ENCODE assay signal across 18 mouse cellular contexts in the genomic region with DNA sequence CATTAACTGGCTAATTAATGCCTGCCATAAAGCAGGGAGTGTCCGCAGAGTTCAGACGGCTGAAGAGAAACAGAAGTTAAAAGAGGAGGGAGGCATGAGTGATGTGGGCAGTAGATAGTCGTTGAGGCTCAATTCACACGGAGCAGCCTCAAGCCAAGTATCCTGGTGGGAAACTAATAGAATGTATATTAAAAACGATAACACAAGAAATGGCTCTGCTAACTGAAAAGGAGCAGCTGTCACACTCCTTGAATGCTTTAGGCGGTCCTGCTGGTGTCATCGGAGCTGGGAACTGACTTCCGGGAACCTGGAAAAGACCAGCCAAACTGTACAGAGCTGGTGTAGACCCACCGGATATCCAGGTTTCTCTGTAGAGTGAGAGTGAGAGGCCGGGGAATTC. TPM values are rescaled to one million over a fixed set of nuclear protein-coding genes. Genes with fewer than 3 reads are reported as not detected.
DNase-seq lines count a peak whose midpoint lies in the region; ATAC-seq and TF ChIP-seq lines count a peak whose summit lies in the region.
"Had no signal": no experiment of that assay in that cellular context is flagged by ENCODE, and none has a peak within 500 bp of the region (broad histone marks: within the 10 kb centered on the region; RNA-seq: fewer than 3 reads in every experiment).

No protein-coding gene starts in this region.

- 38% methylated on average over 10 of the region's 10 CpGs for WGBS in heart, postnatal 0 days
- WGBS in heart, embryonic 11.5 days (ENCODE audit: insufficient replicate concordance) = 52% methylated on average over 10 of the region's 10 CpGs
- WGBS in kidney, postnatal 0 days = 28% methylated on average over 10 of the region's 10 CpGs
- 42% methylated on average over 10 of the region's 10 CpGs for WGBS in forebrain, embryonic 11.5 days

- no peak for TF ChIP-seq CTCF in heart, postnatal 0 days (IDR thresholded peaks at IDR 0.05; ENCODE audit: low read depth)
- TF ChIP-seq CTCF in kidney, postnatal 0 days (IDR thresholded peaks at IDR 0.05; ENCODE audit: low read depth) = no peak
- TF ChIP-seq CTCF in testis, adult 2 months (IDR thresholded peaks at IDR 0.05; ENCODE audit: control insufficient read depth, insufficient read depth, insufficient replicate concordance, low read depth, low read length) = no peak

- peak overlapping the region; percentile 52 for H3K27ac ChIP-seq in heart, postnatal 0 days (ENCODE audit: low read depth)
- H3K27ac ChIP-seq in heart, embryonic 11.5 days (ENCODE audit: low read depth, low read length) = no peak overlapping the region
- no peak overlapping the region for H3K27ac ChIP-seq in kidney, postnatal 0 days
- no peak overlapping the region for H3K27ac ChIP-seq in testis, adult 2 months (ENCODE audit: control insufficient read depth, insufficient read depth, low read depth, low read length)
- no peak overlapping the region for H3K27ac ChIP-seq in forebrain, embryonic 11.5 days (ENCODE audit: low read depth, low read length)
- H3K27ac ChIP-seq: embryonic facial prominence, embryonic 10.5 days; midbrain, embryonic 12.5 days had no signal

- H3K4me3 ChIP-seq in heart, postnatal 0 days (ENCODE audit: low read depth, low read length) = no peak overlapping the region
- no peak overlapping the region for H3K4me3 ChIP-seq in heart, embryonic 11.5 days (ENCODE audit: low read depth, low read length)
- H3K4me3 ChIP-seq in kidney, postnatal 0 days (replicated peaks; ENCODE audit: low read depth, low read length) = no peak overlapping the region
- H3K4me3 ChIP-seq in testis, adult 2 months (ENCODE audit: control insufficient read depth, low read depth, low read length) = peak overlapping the region; percentile 31
- H3K4me3 ChIP-seq in forebrain, embryonic 11.5 days (ENCODE audit: low read depth, low read length) = no peak overlapping the region
- H3K4me3 ChIP-seq: embryonic facial prominence, embryonic 10.5 days; erythroblast, embryonic 14.5 days; midbrain, embryonic 12.5 days had no signal

- peaks cover 7% of the 10 kb centered on the region for H3K36me3 ChIP-seq in heart, postnatal 0 days (replicated peaks; ENCODE audit: control insufficient read depth, insufficient read depth, low read length)
- no peaks in the 10 kb centered on the region for H3K36me3 ChIP-seq in heart, embryonic 11.5 days (ENCODE audit: control insufficient read depth, insufficient read depth, low read length)
- no peaks in the 10 kb centered on the region for H3K36me3 ChIP-seq in kidney, postnatal 0 days (ENCODE audit: insufficient read depth, low read length)
- no peaks in the 10 kb centered on the region for H3K36me3 ChIP-seq in testis, adult 2 months (ENCODE audit: control insufficient read depth, insufficient read depth, low read length)
- H3K36me3 ChIP-seq in forebrain, embryonic 11.5 days (ENCODE audit: control insufficient read depth, insufficient read depth, low read length) = no peaks in the 10 kb centered on the region
- H3K36me3 ChIP-seq: embryonic facial prominence, embryonic 10.5 days; midbrain, embryonic 12.5 days had no signal

- H3K4me1 ChIP-seq in heart, postnatal 0 days (ENCODE audit: control insufficient read depth, insufficient read depth) = no peaks in the 10 kb centered on the region; the same call in 1 of the 2 replicates
- H3K4me1 ChIP-seq in heart, embryonic 11.5 days (ENCODE audit: control insufficient read depth, insufficient read depth, low read length) = 0 out of 2 replicates have a peak, but pooled peaks cover 10% of the 10 kb centered on the region
- H3K4me1 ChIP-seq in kidney, postnatal 0 days (replicated peaks; ENCODE audit: insufficient read depth, low read length) = no peaks in the 10 kb centered on the region
- H3K4me1 ChIP-seq in testis, adult 2 months (ENCODE audit: control insufficient read depth, insufficient read depth, low read length) = peaks cover 7% of the 10 kb centered on the region
- peaks cover 3% of the 10 kb centered on the region; the same call in 1 of the 2 replicates for H3K4me1 ChIP-seq in forebrain, embryonic 11.5 days (replicated peaks; ENCODE audit: control insufficient read depth, insufficient read depth, low read length)

- H3K9ac ChIP-seq in heart, postnatal 0 days (replicated peaks; ENCODE audit: low read depth, low read length) = no peak overlapping the region
- no peak overlapping the region for H3K9ac ChIP-seq in heart, embryonic 11.5 days (ENCODE audit: low read depth, low read length)
- H3K9ac ChIP-seq in kidney, postnatal 0 days (ENCODE audit: low read depth, low read length) = no peak overlapping the region
- H3K9ac ChIP-seq in forebrain, embryonic 11.5 days (ENCODE audit: low read length) = no peak overlapping the region
- H3K9ac ChIP-seq: midbrain, embryonic 12.5 days had no signal

- H3K27me3 ChIP-seq in heart, postnatal 0 days (ENCODE audit: control insufficient read depth, insufficient read depth, low read length) = no peaks in the 10 kb centered on the region
- no peaks in the 10 kb centered on the region for H3K27me3 ChIP-seq in heart, embryonic 11.5 days (ENCODE audit: control insufficient read depth, insufficient read depth, low read length)
- H3K27me3 ChIP-seq in kidney, postnatal 0 days (ENCODE audit: insufficient read depth, low read length) = no peaks in the 10 kb centered on the region
- no peaks in the 10 kb centered on the region for H3K27me3 ChIP-seq in testis, adult 2 months (ENCODE audit: control insufficient read depth, insufficient read depth, low read length)
- H3K27me3 ChIP-seq in forebrain, embryonic 11.5 days (ENCODE audit: control insufficient read depth, insufficient read depth, low read length) = no peaks in the 10 kb centered on the region
- H3K27me3 ChIP-seq: midbrain, embryonic 12.5 days had no signal

- no peak; the same call in 1 of the 2 replicates for ATAC-seq in heart, postnatal 0 days (ENCODE audit: insufficient read depth, low read depth)
- no peak for ATAC-seq in heart, embryonic 11.5 days (replicated peaks; ENCODE audit: insufficient number of reproducible peaks, low FRiP score, low TSS enrichment)
- ATAC-seq in kidney, postnatal 0 days (replicated peaks; ENCODE audit: low FRiP score, low read depth) = no peak
- ATAC-seq in forebrain, embryonic 11.5 days (replicated peaks; ENCODE audit: low FRiP score) = no peak
- ATAC-seq: CD4-positive, CD25-positive, alpha-beta regulatory T cell, adult 4 months had no signal

- no peaks in the 10 kb centered on the region for H3K9me3 ChIP-seq in heart, postnatal 0 days (replicated peaks; ENCODE audit: control insufficient read depth, low read length)
- no peaks in the 10 kb centered on the region for H3K9me3 ChIP-seq in heart, embryonic 11.5 days (replicated peaks; ENCODE audit: control insufficient read depth, low read length)
- no peaks in the 10 kb centered on the region for H3K9me3 ChIP-seq in kidney, postnatal 0 days (replicated peaks; ENCODE audit: low read length)
- no peaks in the 10 kb centered on the region for H3K9me3 ChIP-seq in forebrain, embryonic 11.5 days (ENCODE audit: control insufficient read depth, low read length)
- H3K9me3 ChIP-seq: embryonic facial prominence, embryonic 10.5 days; midbrain, embryonic 12.5 days had no signal

- DNase-seq in heart, postnatal 0 days (ENCODE audit: low spot score) = no peak
- peak; percentile 21 for DNase-seq in kidney, postnatal 0 days (ENCODE audit: low spot score)
- DNase-seq in kidney, postnatal 36 days = no peak
- no peak for DNase-seq in testis, postnatal 10 days (ENCODE audit: low spot score)
- DNase-seq in forebrain, embryonic 11.5 days (ENCODE audit: low spot score) = no peak
- DNase-seq: adrenal gland, postnatal 36 days; cerebellum, postnatal 10 days; left cerebral cortex, postnatal 4 days; lung, postnatal 36 days; right cerebral cortex, postnatal 14 days; thymus, adult 18-20 months had no signal

- H3K4me2 ChIP-seq in heart, postnatal 0 days (ENCODE audit: low read depth, low read length) = no peak overlapping the region
- no peak overlapping the region for H3K4me2 ChIP-seq in heart, embryonic 11.5 days
- H3K4me2 ChIP-seq in kidney, postnatal 0 days (ENCODE audit: low read length) = peak overlapping the region; percentile 23; the same call in 1 of the 2 replicates
- no peak overlapping the region for H3K4me2 ChIP-seq in forebrain, embryonic 11.5 days (ENCODE audit: low read depth, low read length, severe bottlenecking)
- H3K4me2 ChIP-seq: liver, embryonic 11.5 days; midbrain, embryonic 12.5 days had no signal

- no peak for TF ChIP-seq EP300 in heart, postnatal 0 days (IDR thresholded peaks at IDR 0.05; ENCODE audit: low read depth)

- no peak for TF ChIP-seq POLR2A in testis, adult 2 months (IDR thresholded peaks at IDR 0.05; ENCODE audit: control insufficient read depth, low read depth, low read length)

RNA-seq across cellular contexts. Expression of a gene that starts 39.4 kb away (rescaled TPM):
- 875 and 912 TPM in 2 replicates for total RNA-seq in heart, postnatal 0 days (2014; rRNA removed; ENCODE audit: low replicate concordance)
- 59.9 and 71.6 TPM in 2 replicates for polyA plus RNA-seq in heart, postnatal 0 days (2015; fragmentation: Nextera tagmentation; extraction: Ambion mirVana)
- 126 and 148 TPM in 2 replicates for polyA plus RNA-seq in heart, embryonic 11.5 days (2014; fragmentation: Nextera tagmentation; extraction: Ambion mirVana)
- polyA plus RNA-seq in kidney, postnatal 0 days (2015; fragmentation: Nextera tagmentation; extraction: Ambion mirVana) = 12.9 and 15.7 TPM in 2 replicates
- polyA plus RNA-seq in testis, adult 2 months (2012; rRNA removed) = 0.72 and 0.97 TPM in 2 replicates
- 2.8 and 3.6 TPM in 2 replicates for polyA plus RNA-seq in forebrain, embryonic 11.5 days (2014; fragmentation: Nextera tagmentation; extraction: Ambion mirVana)
- polyA plus RNA-seq: erythroblast, embryonic 14.5 days had no signal
